Mouse (Mus musculus) adipose tissue, adult 10 weeks (tissue): ENCODE data around the gene Ggt5. TPM values are rescaled to one million over a fixed set of nuclear protein-coding genes. Genes with fewer than 3 reads are reported as not detected.

Source experiments
- polyA plus RNA-seq: library from polyadenylated mRNA; stranded (reverse); fragments of 350-450 nt; fragmentation: Illumina TruSeq; extraction: RNeasy Lipid Tissue Mini Kit (QIAGEN cat#74804); gene quantifications from one replicate; pipeline ENCODE4 v1.2.3, GENCODE M21; 2014; ENCODE audit warnings: low read depth, low replicate concordance

Ggt5 gene
- polyA plus RNA-seq, result 12.0 TPM

DNA sequence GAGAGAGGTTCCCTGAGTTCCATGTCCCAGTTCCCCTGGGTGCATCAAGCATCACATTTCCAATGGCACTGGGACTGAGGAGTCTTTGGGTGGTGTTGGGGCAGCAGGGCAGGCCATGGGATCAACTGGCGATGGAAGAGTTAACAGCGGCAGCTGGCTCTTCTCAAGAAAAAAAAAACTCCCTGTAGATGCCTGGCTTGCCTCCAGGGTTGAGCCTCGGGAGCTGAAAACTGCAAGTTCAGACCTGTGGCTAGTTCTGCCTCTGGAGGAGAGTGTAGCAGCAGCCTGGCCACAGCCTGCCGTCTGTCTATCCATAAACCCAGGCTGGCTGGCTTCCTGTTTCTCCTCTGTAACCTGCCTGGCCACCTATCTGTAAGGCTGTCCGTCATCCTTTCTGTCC is at the start of gene Ggt5:
Ggt5 (plus strand) TSS at position 212 of the 400 bp plus-strand sequence.

DNA sequence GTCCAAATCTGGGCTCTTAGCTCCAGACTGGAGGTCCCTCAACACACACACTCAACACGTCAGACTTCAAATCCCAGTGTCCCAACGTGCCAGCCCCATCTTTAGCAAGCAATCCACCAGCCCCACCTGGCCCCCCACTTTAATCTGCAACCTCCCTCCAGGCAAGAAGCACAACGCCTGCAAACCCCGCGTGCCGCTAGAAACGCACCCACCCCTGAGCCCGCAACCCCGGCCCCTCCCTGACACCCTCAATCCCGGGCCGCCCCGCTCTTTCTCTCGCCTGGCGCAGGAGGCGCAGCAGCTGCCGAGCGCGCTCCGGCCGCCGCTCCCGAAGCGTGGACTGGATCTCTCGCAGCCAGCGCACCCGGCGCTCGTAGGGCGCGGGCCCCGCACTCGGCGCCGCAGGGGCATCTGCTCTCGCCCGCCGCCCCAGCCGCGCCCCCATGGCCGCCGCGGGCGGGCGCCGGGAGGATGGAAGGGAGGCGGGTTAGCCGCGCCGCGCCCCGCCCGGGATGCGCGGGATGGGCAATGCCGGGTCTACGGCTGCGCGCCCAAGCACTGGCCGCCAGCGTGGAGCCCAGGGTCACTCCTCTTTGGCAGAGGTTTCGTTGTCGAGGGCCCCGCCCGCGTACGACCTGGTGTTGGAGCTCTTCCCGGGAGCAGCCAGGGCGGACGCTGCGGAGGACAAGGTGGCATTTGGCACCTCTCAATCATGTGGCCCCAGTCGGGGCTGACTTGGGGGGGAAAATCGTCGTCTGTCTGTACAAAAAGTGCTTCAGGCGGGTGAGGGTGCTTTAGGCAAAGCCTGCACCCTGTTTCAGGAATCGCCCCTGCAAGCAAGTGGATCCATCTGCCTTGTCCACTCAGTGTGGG is 29.2 kb upstream of the Ggt5 start, which contains the start of gene Lrrc75b:
Lrrc75b (minus strand) TSS at position 655 of the 873 bp plus-strand sequence.

DNA sequence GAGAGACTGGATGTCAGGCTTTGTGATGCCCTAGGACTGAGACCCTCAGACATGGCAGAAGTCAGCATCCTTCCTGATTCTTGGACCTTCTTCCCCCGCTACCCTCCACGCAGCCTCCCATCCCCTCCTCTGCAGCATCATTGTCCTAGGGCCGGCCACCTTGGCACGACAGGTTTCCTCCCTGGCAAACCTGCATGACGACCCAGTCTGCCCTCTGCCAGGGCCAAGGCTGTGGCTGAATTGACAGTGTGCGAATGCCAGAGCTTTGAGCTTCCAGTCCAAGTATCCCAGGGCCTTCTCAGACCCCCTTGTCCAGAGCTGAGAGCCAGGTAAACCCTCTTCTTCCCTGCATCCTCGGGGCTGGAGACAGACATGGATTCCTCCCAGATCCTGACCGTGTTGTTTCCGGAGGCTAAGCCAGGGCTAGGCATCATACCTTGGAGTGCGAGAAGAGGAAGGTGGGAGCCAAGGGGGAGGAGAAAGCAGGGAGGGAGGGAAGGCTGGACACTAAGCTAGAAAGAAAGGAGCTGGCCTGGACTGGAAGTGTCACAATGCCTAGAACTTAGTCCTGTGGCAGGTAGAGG is 28.0 kb upstream of the Ggt5 start, which contains the start of gene Ggt1:
Ggt1 (plus strand) TSS at position 534 of the 584 bp plus-strand sequence.

DNA sequence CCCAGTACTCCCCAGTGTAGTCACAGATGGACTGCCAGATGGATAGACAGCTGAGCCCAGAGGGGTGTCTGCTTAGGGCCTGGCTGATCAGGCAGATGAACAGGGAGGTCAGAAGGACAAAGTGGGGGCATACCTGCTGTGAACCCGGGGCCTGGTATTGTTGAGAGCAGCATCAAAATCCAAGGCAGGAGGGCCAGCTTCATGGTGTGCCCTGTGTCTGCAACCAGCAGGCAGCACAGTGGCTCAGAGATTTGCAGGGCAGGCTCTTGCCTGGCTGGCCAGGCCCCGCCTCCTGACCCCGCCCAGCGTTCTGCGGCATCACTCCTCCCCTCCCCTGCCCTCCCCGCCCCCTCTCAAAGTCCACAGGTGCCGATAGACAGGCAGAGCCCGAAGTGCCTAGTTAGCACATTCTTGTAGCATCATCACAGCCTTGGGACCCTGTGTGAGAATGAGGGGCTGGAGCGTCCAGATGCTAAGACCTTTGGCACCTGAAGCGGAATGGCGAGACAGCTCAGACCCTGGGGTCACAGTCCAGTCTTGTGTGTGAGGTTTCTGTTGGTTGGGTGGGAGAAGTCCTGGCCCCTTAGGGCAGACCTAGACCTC is 54.7 kb downstream of the Ggt5 start, which contains the start of gene Susd2:
Susd2 (minus strand) TSS at position 268 of the 603 bp plus-strand sequence.

Other genes starting within 250 kb of the Ggt5 start
- gene Upb1, start 188.2 kb upstream of the Ggt5 start, polyA plus RNA-seq, result 2.7 TPM
- gene Snrpd3, start 71.8 kb upstream of the Ggt5 start, polyA plus RNA-seq, result 59.1 TPM
- 32.0 TPM for gene Gucd1, start 71.4 kb upstream of the Ggt5 start, polyA plus RNA-seq
- gene Lrrc75b, start 29.0 kb upstream of the Ggt5 start, polyA plus RNA-seq, result 19.3 TPM
- 177 TPM for gene Ggt1, start 27.7 kb upstream of the Ggt5 start, polyA plus RNA-seq
- 14.8 TPM for gene Susd2, start 54.7 kb downstream of the Ggt5 start, polyA plus RNA-seq
- gene Cabin1, start 175.0 kb downstream of the Ggt5 start, polyA plus RNA-seq, result 23.1 TPM
- 109 TPM for gene Ddt, start 184.1 kb downstream of the Ggt5 start, polyA plus RNA-seq
- gene Gm20441, start 191.6 kb downstream of the Ggt5 start, polyA plus RNA-seq, result not detected
- 112 TPM for gene Gstt3, start 192.1 kb downstream of the Ggt5 start, polyA plus RNA-seq
- 99.2 TPM for gene Gstt1, start 209.2 kb downstream of the Ggt5 start, polyA plus RNA-seq
- 10.3 TPM for gene Gstt4, start 233.2 kb downstream of the Ggt5 start, polyA plus RNA-seq
- gene Gstt2, start 248.1 kb downstream of the Ggt5 start, polyA plus RNA-seq, result 66.6 TPM